Mouse (Mus musculus): ENCODE results near the gene Nmu.

- TF ChIP-seq POLR2A (IDR thresholded peaks at IDR 0.05; ENCODE audit: control insufficient read depth, low read depth, low read length) (no peak), CTCF (IDR thresholded peaks at IDR 0.05; ENCODE audit: control insufficient read depth, insufficient read depth, insufficient replicate concordance, low read depth, low read length) (no peak)
Observed at GRCm38 (mm10) chr5:76360786-76361185, 2.8 kb downstream of the Nmu start.

Data from testis, adult 2 months (tissue).